Mouse (Mus musculus) adrenal gland, postnatal 0 days (tissue): ENCODE results near the gene Zfp760. TPM values are rescaled to one million over a fixed set of nuclear protein-coding genes. Genes with fewer than 3 reads are reported as not detected.

ENCODE experiments used
- polyA plus RNA-seq: library from polyadenylated mRNA; unstranded; fragments of >200 nt; fragmentation: Nextera tagmentation; extraction: Ambion mirVana; gene quantifications from 2 replicates; pipeline ENCODE4 v1.2.1, GENCODE M21; 2015

Gene Zfp760
- polyA plus RNA-seq, result 6.1 and 6.6 TPM in 2 replicates

DNA sequence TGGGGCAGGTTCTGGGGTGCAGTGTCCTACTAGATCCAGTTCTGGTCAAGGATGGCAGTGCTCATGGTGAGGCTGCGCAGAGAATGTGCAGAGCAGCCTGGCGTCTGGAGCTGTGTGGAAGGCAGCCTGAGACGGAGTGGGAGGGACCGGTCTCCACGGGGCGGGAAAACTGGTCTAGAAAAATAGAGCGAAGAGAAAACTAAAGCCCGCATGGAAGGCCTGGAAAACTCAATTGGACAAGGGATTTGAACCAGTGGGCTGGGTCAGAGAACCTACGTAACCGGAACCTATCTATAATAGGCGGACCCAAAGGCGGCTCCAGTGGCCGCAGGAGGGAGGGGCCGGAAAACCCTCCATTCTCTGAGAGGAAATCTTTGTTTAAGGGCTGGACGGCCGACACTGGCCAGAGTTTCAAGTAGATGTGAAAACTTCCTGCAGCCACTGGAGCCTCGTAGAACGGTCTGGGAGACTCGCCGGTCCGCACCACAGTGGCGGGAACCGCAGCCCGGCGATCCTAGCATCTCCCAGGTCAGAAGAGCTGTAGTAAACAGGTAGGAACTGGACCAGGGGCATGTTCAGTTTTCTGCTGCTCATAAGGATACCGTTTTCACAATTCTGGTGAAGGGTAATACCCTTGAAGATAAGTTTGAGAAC lies at the start of gene Zfp760:
TSS of gene Zfp760 (plus strand) at position 399 of the 654 bp plus-strand sequence.

DNA sequence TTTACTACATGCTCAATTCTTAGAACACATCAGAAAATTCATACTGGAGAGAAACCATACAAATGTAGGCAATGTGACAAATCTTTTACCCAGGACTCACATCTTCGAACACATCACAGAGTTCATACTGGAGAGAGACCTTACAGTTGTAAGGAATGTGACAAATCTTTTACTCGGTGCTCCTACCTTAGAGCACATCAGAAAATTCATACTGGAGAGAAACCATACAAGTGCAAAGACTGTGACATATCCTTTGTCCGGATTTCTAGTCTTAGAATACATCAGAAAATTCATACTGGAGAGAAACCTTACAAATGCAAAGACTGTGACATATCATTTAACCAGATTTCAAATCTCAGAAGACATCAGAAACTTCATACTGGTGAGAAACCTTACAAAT lies 16.0 kb upstream of the Zfp760 start, which contains the start of gene Gm10226:
TSS of gene Gm10226 (plus strand) at position 301 of the 400 bp plus-strand sequence.

DNA sequence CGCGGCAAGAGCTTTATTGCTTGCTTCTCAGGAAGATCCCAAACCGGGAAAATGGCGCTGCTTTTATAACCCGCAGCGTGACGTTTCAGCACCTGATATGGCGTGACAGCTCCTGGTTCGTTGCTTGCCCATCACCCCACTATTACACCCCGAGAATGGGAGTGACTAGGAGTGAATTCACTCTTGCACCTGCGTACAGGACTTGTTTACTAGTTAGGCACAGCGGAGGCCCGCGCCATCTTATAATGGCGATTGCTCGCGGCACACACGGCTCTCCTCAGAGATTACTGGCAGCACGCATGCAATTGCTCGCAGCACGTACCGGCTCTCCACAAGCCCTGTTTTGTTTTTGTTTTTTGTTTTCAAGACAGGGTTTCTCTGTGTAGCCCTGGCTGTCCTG lies 23.0 kb downstream of the Zfp760 start, which contains the start of gene Zfp229:
TSS of gene Zfp229 (plus strand) at position 301 of the 400 bp plus-strand sequence.

Other genes with a start within 250 kb of the Zfp760 start
- 6.4 and 8.0 TPM in 2 replicates for gene Zfp53, start 218.7 kb upstream of the Zfp760 start, polyA plus RNA-seq
- gene Zfp52, start 172.2 kb upstream of the Zfp760 start, polyA plus RNA-seq, result 16.3 and 25.1 TPM in 2 replicates
- 15.1 and 19.5 TPM in 2 replicates for gene Zfp948, start 140.7 kb upstream of the Zfp760 start, polyA plus RNA-seq
- 3.7 TPM in 2 replicates for gene Zfp983, start 57.1 kb upstream of the Zfp760 start, polyA plus RNA-seq
- gene Gm10226, start 15.9 kb upstream of the Zfp760 start, polyA plus RNA-seq, result 4.0 and 8.3 TPM in 2 replicates
- 4.7 and 5.4 TPM in 2 replicates for gene Zfp229, start 23.1 kb downstream of the Zfp760 start, polyA plus RNA-seq
- 5.3 and 8.2 TPM in 2 replicates for gene Zfp820, start 138.0 kb downstream of the Zfp760 start, polyA plus RNA-seq
- 9.0 and 13.1 TPM in 2 replicates for gene Zfp995, start 202.2 kb downstream of the Zfp760 start, polyA plus RNA-seq